1 mouse cellular context compared by ENCODE assay signal in genomic region chr13:33532814-33533213, GRCm38 (mm10).
TF ChIP-seq lines count a peak whose summit lies in the region.

No protein-coding gene starts in this region.

TF ChIP-seq in CH12.LX, 34 proteins besides CTCF, POLR2A, EP300 and RAD21 (continued from another document):
- TF ChIP-seq E2F4 (IDR thresholded peaks at IDR 0.05; ENCODE audit: insufficient replicate concordance, low read depth, low read length) (no peak), ZC3H11A (IDR thresholded peaks at IDR 0.05; ENCODE audit: low read depth, low read length) (no peak), CHD1 (IDR thresholded peaks at IDR 0.05; ENCODE audit: low read depth, low read length) (no peak), MAZ (IDR thresholded peaks at IDR 0.05; ENCODE audit: low read depth, low read length) (no peak), JUN (IDR thresholded peaks at IDR 0.05; ENCODE audit: insufficient read depth, low read depth, low read length) (no peak)
